Mouse (Mus musculus) ES-E14 (cell line): ENCODE data around the gene Acod1.

Source experiments
- CHD2 ChIP-seq: IDR thresholded peaks from 2 replicates; pipeline ENCODE4 v1.6.1; 2014; ENCODE audit warnings: mild to moderate bottlenecking, low read depth, low read length, inconsistent platforms
- HCFC1 ChIP-seq: IDR thresholded peaks from 2 replicates; pipeline ENCODE4 v1.6.1; 2012; ENCODE audit warnings: low read length, inconsistent platforms, borderline replicate concordance; ENCODE audit not compliant: insufficient read depth
- MAFK ChIP-seq: IDR thresholded peaks from 2 replicates; pipeline ENCODE4 v1.6.1; 2014; ENCODE audit warnings: mild to moderate bottlenecking, low read depth, low read length, inconsistent platforms; ENCODE audit not compliant: insufficient read depth
- ZC3H11A ChIP-seq: IDR thresholded peaks from 2 replicates; pipeline ENCODE4 v1.6.1; 2012; ENCODE audit warnings: low read depth, mild to moderate bottlenecking, inconsistent platforms, low read length, borderline replicate concordance
- ZNF384 ChIP-seq: IDR thresholded peaks from 2 replicates; pipeline ENCODE4 v1.6.1; 2012; ENCODE audit warnings: low read depth, low read length, inconsistent platforms

GRCm38 (mm10) chr14:103058998-103059397, 12.2 kb downstream of the Acod1 start:
- no peak for TF ChIP-seq MAFK
- no peak for TF ChIP-seq CHD2
- TF ChIP-seq ZC3H11A: no peak
- no peak for TF ChIP-seq HCFC1
- TF ChIP-seq ZNF384: no peak
